Mouse (Mus musculus): ENCODE measurements at regions not wholly inside any gene's neighbourhood (a gene's known extent, or its start where the extent isn't known, plus 50 kb on each side); places are given as distances from the start of the nearest gene placed in this dataset.

DNA sequence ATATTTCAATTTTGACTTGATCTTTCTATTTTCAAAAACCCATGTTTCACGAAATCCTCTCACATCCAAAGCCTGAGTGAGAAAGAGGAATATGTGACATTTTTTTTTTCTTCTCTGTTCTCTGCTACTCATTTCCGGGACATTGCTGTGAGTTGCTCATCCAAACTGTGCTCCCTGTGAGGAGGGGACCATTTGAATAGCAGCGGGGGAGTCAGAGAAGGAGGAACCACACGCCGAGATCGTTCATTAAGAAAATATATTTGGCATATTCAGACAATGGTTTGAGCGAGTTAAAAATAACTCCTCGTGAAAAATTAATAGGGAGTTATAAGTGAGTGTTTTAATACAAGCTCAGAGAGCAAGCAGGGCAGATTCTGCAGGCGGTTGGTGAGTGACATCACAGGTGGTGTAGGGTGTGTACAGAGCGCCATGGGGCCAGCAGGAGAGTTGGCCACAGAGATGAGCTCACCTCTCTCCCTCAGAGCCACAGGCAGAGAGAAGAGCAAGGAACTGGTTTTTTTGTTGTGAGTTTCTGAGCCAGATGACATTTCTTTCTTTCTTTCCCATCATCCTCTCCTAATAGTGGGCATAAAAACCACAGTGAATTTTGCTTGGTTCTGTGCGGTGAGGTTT lies 54.4 kb upstream of the Calcoco1 start:
- no peak for DNase-seq

GRCm38 (mm10) chr15:102780626-102781025 lies 58.6 kb upstream of the Calcoco1 start:
- no peak for DNase-seq

DNA sequence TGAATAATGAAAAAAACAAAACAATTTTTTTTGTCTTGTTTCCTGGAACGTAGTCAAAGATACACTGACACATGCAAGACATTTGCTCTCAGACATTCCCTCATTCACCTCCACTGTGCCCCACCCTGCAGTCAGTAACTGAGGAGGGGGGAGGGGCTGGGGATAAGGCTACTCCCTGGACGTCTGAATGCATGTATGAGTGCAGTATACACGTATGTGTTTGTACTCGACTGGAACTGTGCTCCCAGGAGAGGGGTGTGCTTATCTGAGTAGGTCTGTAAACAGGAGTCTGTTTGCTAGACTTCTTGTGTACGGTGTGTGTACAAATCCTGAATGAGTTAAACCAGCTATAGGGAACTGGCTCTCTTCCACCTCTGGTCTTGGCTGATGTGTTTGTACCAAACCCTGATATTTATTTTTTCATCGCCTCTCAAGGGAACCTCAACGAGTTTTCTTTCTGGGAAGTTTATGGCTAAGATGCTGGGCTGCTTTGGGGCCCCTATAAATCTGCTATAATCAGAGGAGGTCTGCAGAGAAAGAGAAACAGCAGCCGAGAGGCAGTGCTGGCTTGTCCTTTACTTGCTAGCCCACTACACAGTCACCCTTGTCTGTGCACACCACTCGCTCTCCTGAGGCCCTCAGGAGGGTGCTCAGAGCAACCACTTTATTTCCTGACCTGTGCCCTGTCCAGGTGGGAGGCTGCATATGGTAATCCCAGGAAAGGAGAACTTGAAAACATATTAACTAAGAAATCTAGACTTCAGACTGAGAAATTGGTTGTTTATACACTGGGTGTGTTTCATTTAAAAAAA lies 61.2 kb upstream of the Calcoco1 start:
- no peak for DNase-seq

- peak; percentile 74 for DNase-seq
Observed at GRCm38 (mm10) chr15:102785055-102785820, 63.3 kb upstream of the Calcoco1 start.

DNA sequence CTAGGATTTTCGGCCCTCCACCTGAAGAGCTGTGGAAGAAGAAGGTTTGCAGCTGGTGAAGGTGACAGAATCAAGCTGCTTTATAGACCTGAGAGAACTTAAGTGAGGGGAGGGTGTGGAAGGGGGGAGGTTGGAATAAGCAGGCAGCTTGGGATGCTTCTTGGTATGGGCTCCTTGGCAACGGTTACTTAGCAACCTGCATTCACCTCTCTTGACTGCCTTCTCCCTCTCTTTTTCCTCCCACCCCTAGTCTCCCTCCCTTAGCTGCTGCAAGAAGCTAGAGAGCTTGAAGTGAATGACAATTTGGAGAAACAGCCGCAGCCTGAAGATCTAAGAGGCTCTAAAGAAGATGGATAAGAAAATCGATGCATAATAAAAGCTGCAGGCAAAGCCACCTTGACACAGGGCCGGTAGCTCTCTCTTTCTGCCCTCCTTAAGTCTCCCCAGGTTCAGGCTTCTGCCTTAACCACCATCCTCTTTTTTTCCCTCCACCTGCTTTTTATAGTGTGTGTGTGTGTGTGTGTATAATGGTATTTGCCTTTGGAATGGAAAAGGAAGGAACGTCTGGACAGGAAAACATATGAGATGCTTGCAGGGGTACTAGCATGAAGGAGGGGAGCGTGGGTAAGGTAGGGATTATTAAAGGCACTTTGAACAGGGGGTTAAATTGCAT lies 67.0 kb upstream of the Calcoco1 start:
- DNase-seq: no peak

DNA sequence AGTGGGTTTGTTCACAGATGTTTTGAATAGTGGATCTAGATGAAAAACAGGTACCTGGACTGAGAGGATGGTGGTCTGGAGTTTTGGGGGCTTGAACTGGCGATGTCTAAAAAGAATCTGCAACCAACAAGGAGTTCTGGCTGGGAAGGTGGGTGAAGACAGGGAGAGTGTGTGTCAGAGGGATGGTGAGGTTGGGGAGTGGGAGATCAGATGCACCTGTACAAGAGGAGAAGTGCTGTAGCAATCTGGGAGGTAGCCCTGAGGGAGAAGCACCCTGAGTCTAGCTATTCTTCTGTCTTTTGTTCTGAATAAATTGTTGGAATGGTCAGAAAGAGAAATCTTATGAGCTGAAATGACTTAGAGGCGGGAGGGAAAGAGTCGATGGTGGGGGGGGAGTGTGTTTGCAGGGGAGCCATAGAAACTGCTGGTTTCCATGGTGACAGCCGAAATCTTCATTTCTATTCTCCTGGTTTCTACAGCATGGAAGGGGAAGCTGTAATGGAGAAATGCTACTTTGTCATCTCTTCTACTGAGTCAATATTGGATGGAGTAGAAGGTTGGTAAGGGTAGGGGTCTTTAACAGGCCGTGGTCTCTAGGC lies 75.1 kb upstream of the Calcoco1 start:
- DNase-seq: no peak

- no peak for DNase-seq
Observed at GRCm38 (mm10) chr15:102800049-102800448, 78.1 kb upstream of the Calcoco1 start.

- peak; percentile 9 for DNase-seq
Observed at GRCm38 (mm10) chr15:102802265-102802813, 80.4 kb upstream of the Calcoco1 start.

GRCm38 (mm10) chr15:102807353-102807752 lies 85.4 kb upstream of the Calcoco1 start:
- peak; percentile 16 for DNase-seq

DNA sequence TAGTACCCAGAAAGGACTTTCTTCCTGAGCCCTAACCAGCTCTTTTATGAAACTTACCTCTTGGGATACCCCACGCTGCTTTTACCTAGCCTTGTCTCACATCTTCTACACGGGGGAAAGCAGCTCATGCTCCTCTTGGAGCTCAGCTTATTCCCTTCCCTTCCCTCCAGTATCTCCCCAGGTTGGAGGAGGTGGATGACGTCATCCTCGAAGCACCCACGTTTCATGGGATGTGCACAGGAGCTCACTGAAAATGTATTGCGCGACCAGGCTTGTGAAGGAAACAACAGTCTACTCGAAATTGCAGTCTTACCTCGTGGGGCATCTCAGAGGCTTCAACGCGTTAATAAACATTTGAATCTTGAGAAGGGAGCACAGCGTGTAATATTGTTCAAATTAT lies 97.2 kb upstream of the Calcoco1 start:
- DNase-seq: no peak

DNA sequence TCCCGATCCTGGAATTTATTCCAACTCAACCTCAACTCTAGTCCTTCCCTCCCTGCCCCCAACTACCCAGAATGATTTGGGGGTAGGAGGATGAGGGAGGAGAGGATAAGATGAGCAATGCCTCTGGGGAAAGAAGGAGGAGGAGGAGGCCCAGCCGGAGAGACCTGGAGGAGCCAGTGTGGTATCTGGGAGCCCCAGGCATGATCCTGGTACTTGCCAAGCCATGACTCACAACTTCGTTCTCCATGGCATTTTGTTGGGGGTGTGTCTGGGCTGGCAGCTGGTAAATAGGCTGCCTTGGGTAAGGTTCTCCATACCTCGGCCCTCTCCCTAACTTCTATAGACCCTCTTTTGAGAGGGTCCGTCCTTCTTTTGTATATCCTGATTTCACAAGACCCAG lies 81.2 kb upstream of the Hoxc13 start:
- peak; percentile 10 for DNase-seq

DNA sequence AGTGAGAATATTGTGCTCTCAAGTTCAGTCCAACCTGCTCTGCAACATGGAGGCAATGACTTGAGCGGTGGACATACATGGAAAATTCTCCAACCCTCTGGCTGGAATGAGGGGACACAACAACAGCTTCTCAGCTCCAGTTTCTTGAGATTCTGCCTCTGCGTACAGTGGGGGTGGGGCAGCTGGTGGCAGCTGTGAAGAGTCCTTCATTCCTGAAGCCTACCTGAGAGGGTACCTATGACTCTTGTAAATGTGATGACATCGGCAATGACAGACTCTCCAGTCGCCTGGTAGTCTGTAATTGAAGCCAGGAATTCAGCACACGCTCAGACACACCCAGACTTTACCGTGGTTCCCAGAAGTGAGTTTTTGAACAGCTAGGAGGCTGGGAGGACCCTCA lies 58.5 kb upstream of the Hoxc13 start:
- DNase-seq: no peak

GRCm38 (mm10) chr15:102866788-102867187 lies 54.1 kb upstream of the Hoxc13 start:
- no peak for DNase-seq

All from heart, postnatal 4 days (tissue).